Mouse (Mus musculus) left cerebral cortex, adult 18-20 months (tissue): ENCODE results near the gene Patz1. TPM values are rescaled to one million over a fixed set of nuclear protein-coding genes. Genes with fewer than 3 reads are reported as not detected.

Source experiments
- DNase-seq, 2 experiments: peaks; one replicate each; pipeline ENCODE4 v3.0.0; 2021 to 2022; ENCODE audit warnings: low spot score in 2 of 2, mixed read lengths in 1 of 2
- total RNA-seq, 2 experiments: library from RNA; stranded (reverse); gene quantifications; 2 replicates each; pipeline ENCODE4 v1.2.3; 2021

The Patz1 gene
- total RNA-seq, 2 experiments from 2014 or later = 46.7 to 47.6 TPM

DNA sequence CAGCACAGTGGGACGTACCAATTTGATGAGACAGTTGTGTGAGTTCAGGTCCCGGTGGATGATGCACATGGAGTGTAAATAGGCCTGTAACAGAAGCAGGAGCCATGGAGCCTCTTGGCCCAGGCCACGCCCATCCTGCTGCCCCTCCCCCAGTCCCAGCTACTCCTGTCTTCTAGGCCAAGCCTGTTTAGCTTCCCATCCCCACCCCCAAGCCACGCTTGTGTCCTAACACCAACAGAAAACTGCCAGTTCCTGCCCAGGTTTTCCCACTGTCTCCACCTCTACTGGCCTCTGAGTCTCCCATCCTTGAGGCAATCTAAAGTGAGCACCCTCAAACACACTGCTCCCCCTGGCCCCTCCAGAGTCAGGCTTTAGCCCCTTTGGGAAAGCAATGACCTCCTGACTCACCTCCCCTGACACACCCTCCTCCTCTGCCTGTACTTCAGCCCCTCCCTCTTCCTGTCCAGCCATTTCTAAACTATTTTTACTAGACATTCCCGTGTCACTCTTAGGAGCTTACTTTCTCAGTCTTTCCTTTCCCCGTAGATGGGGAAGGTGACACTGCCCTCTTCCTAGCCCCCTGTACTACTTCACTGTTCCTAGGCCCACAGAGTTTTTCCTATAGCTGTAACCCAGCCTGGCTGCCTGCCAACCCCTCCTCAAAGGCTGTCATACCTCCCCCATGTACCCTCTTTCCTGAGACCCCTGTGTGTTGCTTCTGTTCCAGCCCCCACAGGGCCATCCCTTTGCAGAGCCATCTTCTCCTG lies 60.1 kb downstream of the Patz1 start:
- DNase-seq = no peak

GRCm38 (mm10) chr11:3349343-3349695 lies 60.6 kb downstream of the Patz1 start:
- no peak for DNase-seq

DNA sequence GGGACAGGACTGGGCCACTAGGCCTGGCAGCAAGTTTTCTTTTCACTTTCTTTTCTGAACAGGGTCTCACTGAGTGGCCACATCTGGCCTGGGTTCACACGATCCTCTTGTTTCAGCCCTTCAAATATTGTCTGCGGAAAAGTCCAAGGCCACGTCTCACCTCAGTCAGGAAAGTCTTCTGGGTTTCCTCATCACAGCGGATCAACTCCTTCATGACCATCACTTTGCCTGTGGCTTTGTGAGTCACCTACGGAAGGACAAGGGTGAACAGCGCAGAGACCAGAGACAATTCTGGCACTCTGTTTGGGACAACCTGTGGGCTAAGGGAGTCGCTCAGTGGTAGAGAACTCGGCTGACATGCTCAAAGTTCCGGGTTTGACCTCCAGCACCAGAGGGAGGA lies 63.5 kb downstream of the Patz1 start:
- no peak for DNase-seq

GRCm38 (mm10) chr11:3352990-3353585 lies 64.4 kb downstream of the Patz1 start:
- no peak for DNase-seq

Other genes starting within 250 kb of the Patz1 start
- 10 to 100 TPM; 50.4 to 62.5 TPM for gene Sfi1, start 95.4 kb upstream of the Patz1 start, total RNA-seq
- 10 to 100 TPM; 70.0 to 73.7 TPM for gene Eif4enif1, start 86.5 kb upstream of the Patz1 start, total RNA-seq
- 10 to 100 TPM; 90.8 to 93.6 TPM for gene Drg1, start 22.5 kb upstream of the Patz1 start, total RNA-seq
- gene Pik3ip1, start 41.5 kb downstream of the Patz1 start, total RNA-seq = 10 to 100 TPM; 27.8 to 32.3 TPM
- 100 to 1,000 TPM in 1 of 2 experiments, 10 to 100 TPM in 1; 98.4 to 114 TPM for gene Limk2, start 120.3 kb downstream of the Patz1 start, total RNA-seq
- gene Rnf185, start 163.5 kb downstream of the Patz1 start, total RNA-seq = 10 to 100 TPM; 30.1 to 33.1 TPM
- 1 to 10 TPM; 2.7 to 3.4 TPM for gene Pla2g3, start 199.4 kb downstream of the Patz1 start, total RNA-seq
- 10 to 100 TPM; 51.9 to 53.4 TPM for gene Inpp5j, start 215.9 kb downstream of the Patz1 start, total RNA-seq
- gene Selenom, start 225.8 kb downstream of the Patz1 start, total RNA-seq = 100 to 1,000 TPM; 137 to 148 TPM